Mouse (Mus musculus) kidney, embryonic 14.5 days (tissue): ENCODE results near the gene Snn. TPM values are rescaled to one million over a fixed set of nuclear protein-coding genes. Genes with fewer than 3 reads are reported as not detected.
A peak's percentile ranks its signal among the peaks of the same experiment; 100 is the strongest.
"Not testable (repeated sequence)": the region's sequence is repeated elsewhere in the genome, so short reads cannot be mapped to it uniquely, and the experiment has no call there.

Experiments used
- ATAC-seq: fragments of 200-750 bp; cut with Nextera tagmentation; 2 replicates; pipeline ENCODE4 v1.8.0; 2017; ENCODE audit warnings: moderate number of reproducible peaks, mild to moderate bottlenecking, moderate TSS enrichment, moderate library complexity; ENCODE audit not compliant: low FRiP score, low TSS enrichment
- H3K27ac ChIP-seq: fragments of 300-500 bp; sonication (generic); 2 replicates; pipeline ENCODE4 v1.5.1; 2014; ENCODE audit warnings: low read depth, mild to moderate bottlenecking, low read length, moderate library complexity, mixed read lengths
- H3K27me3 ChIP-seq: fragments of 300-500 bp; sonication (generic); 2 replicates; pipeline ENCODE4 v1.6.1; 2014; ENCODE audit warnings: mild to moderate bottlenecking, low read length; ENCODE audit not compliant: control insufficient read depth, insufficient read depth
- H3K36me3 ChIP-seq: fragments of 300-500 bp; sonication (generic); 2 replicates; pipeline ENCODE4 v1.6.1; 2014; ENCODE audit warnings: low read length, mixed read lengths; ENCODE audit not compliant: control insufficient read depth, insufficient read depth
- H3K4me1 ChIP-seq: fragments of 300-500 bp; sonication (generic); 2 replicates; pipeline ENCODE4 v1.6.1; 2014; ENCODE audit warnings: low read length, mixed read lengths; ENCODE audit not compliant: control insufficient read depth, insufficient read depth
- H3K4me2 ChIP-seq: fragments of 300-500 bp; sonication (generic); replicated peaks from 2 replicates; pipeline ENCODE4 v1.6.1; 2014; ENCODE audit warnings: low read depth, mild to moderate bottlenecking, low read length
- H3K4me3 ChIP-seq: fragments of 300-500 bp; sonication (generic); 2 replicates; pipeline ENCODE4 v1.5.1; 2014; ENCODE audit warnings: mild to moderate bottlenecking, low read length
- H3K9ac ChIP-seq: fragments of 300-500 bp; sonication (generic); 2 replicates; pipeline ENCODE4 v1.6.1; 2014; ENCODE audit warnings: low read depth, mild to moderate bottlenecking, low read length, moderate library complexity
- H3K9me3 ChIP-seq: fragments of 300-500 bp; sonication (generic); 2 replicates; pipeline ENCODE4 v1.6.1; 2016; ENCODE audit warnings: low read length; ENCODE audit not compliant: control insufficient read depth
- WGBS: fragments of 180-500 bp; shearing (Covaris S2); extraction: QIAGEN DNeasy Blood & Tissue Kit; methylation state at CpG from one replicate; pipeline ENCODE4 v1.1.7; 2014; 5-methylcytosine and 5-hydroxymethylcytosine counted together
- polyA plus RNA-seq: library from polyadenylated mRNA; unstranded; fragments of >200 nt; fragmentation: Nextera tagmentation; extraction: Ambion mirVana; gene quantifications from 2 replicates; pipeline ENCODE4 v1.2.1, GENCODE M21; 2014

Snn gene
- polyA plus RNA-seq, result 32.5 and 54.4 TPM in 2 replicates

GRCm38 (mm10) chr16:11060645-11061044, at the start of gene Snn:
Gene Snn (plus strand): TSS chr16:11060945.
- H3K4me3 ChIP-seq, result no peak within 1 kb of the TSS
- no peak within 1 kb of the TSS for H3K4me2 ChIP-seq
- ATAC-seq, result no peak
- H3K27me3 ChIP-seq, result no peaks in the 10 kb centered on the region
- H3K9ac ChIP-seq, result no peak within 1 kb of the TSS
- H3K27ac ChIP-seq, result no peak within 1 kb of the TSS
- peaks cover 14% of the 10 kb centered on the region for H3K4me1 ChIP-seq
- H3K9me3 ChIP-seq, result no peaks in the 10 kb centered on the region
- 89% methylated on average over 4 of the region's 4 CpGs for WGBS
- H3K36me3 ChIP-seq, result no peaks in the 10 kb centered on the region

DNA sequence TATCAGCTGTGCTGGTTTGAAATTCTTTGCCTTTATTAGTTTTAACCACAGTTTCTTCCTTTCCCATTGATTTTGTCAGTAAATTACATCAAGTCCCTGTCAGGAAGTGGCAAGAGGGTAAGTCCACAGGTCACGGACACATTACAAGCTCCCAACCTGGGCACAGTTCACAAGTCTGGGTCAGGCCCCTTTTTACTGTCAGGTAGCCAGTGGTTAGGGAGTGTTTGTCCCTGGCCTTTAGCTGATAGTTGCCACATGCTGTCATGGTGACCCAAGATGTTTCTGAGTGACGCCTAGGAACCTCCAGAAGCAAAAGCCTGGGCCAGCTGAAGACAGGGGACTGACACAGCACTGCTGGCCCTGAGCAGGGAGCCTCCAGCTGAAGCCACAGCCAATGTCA, 49.5 kb upstream of the Snn start:
- Histone ChIP-seq H3K9me3 (no peaks in the 10 kb centered on the region), H3K9ac (no peak overlapping the region), H3K4me3 (no peak overlapping the region), H3K27ac (no peak overlapping the region), H3K4me2 (no peak overlapping the region), H3K4me1 (peaks cover 22% of the 10 kb centered on the region), H3K27me3 (no peaks in the 10 kb centered on the region), H3K36me3 (no peaks in the 10 kb centered on the region)
- 69% methylated on average over 2 of the region's 2 CpGs for WGBS
- ATAC-seq, result no peak

DNA sequence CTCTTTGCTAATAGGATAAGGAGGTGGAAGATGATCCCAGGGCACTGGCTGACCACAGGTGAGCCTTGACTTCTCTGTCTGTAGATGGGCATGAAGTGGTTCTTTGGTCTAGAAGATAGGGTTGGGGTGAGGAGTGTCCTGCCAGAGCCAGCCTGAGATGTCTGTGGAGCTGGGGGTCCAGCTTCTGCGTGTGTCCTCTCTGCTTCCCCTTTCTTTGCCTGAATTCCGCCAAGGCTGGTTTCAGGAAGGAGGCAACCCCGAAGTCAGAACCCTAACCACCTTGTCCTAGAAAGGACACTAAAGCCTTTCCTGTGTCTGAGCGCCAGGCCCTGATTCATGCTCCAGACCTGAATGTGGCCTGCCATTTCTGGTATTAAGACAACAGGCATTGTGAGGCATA, 48.8 kb upstream of the Snn start:
- peaks cover 22% of the 10 kb centered on the region for H3K4me1 ChIP-seq
- no peak overlapping the region for H3K9ac ChIP-seq
- H3K36me3 ChIP-seq, result no peaks in the 10 kb centered on the region

GRCm38 (mm10) chr16:11012571-11013463, 47.9 kb upstream of the Snn start:
- ATAC-seq, result peak; percentile 8; the same call in 1 of the 2 replicates
- 71% methylated on average over 11 of the region's 11 CpGs for WGBS
- no peaks in the 10 kb centered on the region for H3K36me3 ChIP-seq
- H3K4me2 ChIP-seq, result no peak overlapping the region
- H3K9ac ChIP-seq, result no peak overlapping the region
- H3K4me3 ChIP-seq, result no peak overlapping the region
- peak overlapping the region; percentile 30; the same call in 1 of the 2 replicates for H3K27ac ChIP-seq
- no peaks in the 10 kb centered on the region for H3K9me3 ChIP-seq
- H3K4me1 ChIP-seq, result peaks cover 17% of the 10 kb centered on the region
- no peaks in the 10 kb centered on the region for H3K27me3 ChIP-seq

More for the DNA sequence above, 48.8 kb upstream of the Snn start:
- H3K27ac ChIP-seq, result no peak overlapping the region
- H3K9me3 ChIP-seq, result no peaks in the 10 kb centered on the region
- no peaks in the 10 kb centered on the region for H3K27me3 ChIP-seq
- no peak overlapping the region for H3K4me2 ChIP-seq
- no peak overlapping the region for H3K4me3 ChIP-seq
- no peak for ATAC-seq
- 81% methylated on average over 4 of the region's 4 CpGs for WGBS

- not testable (repeated sequence) for H3K9me3 ChIP-seq, ATAC-seq, H3K36me3 ChIP-seq, H3K4me3 ChIP-seq, H3K27me3 ChIP-seq, H3K27ac ChIP-seq, H3K9ac ChIP-seq, H3K4me2 ChIP-seq
- peaks cover 14% of the 10 kb centered on the region for H3K4me1 ChIP-seq
- WGBS, result 93% methylated on average over 9 of the region's 19 CpGs
These were observed 47.1 kb upstream of the Snn start for GRCm38 (mm10) chr16:11013464-11014147.

DNA sequence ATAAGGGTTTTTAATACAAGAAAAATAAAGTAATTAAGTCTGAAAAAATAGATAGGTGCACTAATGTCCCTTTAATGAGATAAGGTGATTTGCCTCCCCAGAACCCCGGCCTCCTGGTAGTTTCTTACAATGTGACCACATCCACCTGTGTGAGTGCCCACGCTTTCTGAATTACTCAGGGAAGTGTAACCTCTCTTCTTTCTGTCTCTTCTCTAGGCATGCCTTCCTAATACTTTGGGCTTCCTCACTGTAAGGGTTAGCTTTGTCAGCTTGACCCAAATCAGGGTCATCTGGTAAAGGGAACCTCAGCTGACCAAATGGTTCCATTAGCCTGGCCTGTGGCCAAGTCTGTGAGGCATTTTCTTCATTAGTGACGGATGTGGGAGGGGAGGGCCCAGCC, 46.3 kb upstream of the Snn start:
- H3K27me3 ChIP-seq, result no peaks in the 10 kb centered on the region
- H3K4me1 ChIP-seq, result peaks cover 6% of the 10 kb centered on the region; the same call in 1 of the 2 replicates
- 77% methylated on average over 3 of the region's 3 CpGs for WGBS
- no peak overlapping the region for H3K9ac ChIP-seq
- H3K27ac ChIP-seq, result no peak overlapping the region
- ATAC-seq, result no peak
- no peak overlapping the region for H3K4me2 ChIP-seq
- H3K36me3 ChIP-seq, result no peaks in the 10 kb centered on the region
- no peaks in the 10 kb centered on the region for H3K9me3 ChIP-seq
- no peak overlapping the region for H3K4me3 ChIP-seq

DNA sequence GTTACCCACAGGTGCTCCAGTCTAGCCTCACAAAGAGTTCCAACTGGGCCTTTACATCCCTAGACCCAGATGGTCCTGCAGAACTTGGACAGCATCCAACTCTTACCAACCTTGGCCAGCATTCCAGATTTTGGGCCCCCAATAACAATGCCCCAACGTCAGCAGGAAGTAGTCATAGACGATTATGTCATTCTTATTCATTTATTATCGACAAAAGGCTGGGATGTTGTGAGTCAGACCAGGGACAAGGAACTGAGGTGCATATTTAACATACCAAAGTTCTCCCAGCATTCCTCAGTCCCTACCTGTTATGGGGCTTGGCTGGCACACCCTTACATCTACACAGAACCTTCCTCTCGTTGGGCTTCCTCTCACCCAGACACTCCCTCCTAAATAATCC, 44.4 kb upstream of the Snn start:
- Histone ChIP-seq H3K36me3 (no peaks in the 10 kb centered on the region), H3K27me3 (no peaks in the 10 kb centered on the region), H3K4me1 (peaks cover 5% of the 10 kb centered on the region; the same call in 1 of the 2 replicates), H3K4me2 (no peak overlapping the region), H3K4me3 (no peak overlapping the region), H3K27ac (no peak overlapping the region), H3K9me3 (no peaks in the 10 kb centered on the region), H3K9ac (no peak overlapping the region)
- no peak for ATAC-seq
- 70% methylated on average over 4 of the region's 4 CpGs for WGBS

- Histone ChIP-seq H3K9me3 (no peaks in the 10 kb centered on the region), H3K36me3 (no peaks in the 10 kb centered on the region), H3K4me1 (peaks cover 5% of the 10 kb centered on the region; the same call in 1 of the 2 replicates), H3K27me3 (no peaks in the 10 kb centered on the region), H3K4me3 (no peak overlapping the region), H3K9ac (no peak overlapping the region), H3K27ac (no peak overlapping the region), H3K4me2 (no peak overlapping the region)
- peak; percentile 34; the same call in 1 of the 2 replicates for ATAC-seq
- 47% methylated on average over 11 of the region's 11 CpGs for WGBS
These were observed 42.7 kb upstream of the Snn start for GRCm38 (mm10) chr16:11017807-11018595.
